Mouse (Mus musculus): Measurements from ENCODE around the gene Klhl22. TPM values are rescaled to one million over a fixed set of nuclear protein-coding genes. Genes with fewer than 3 reads are reported as not detected.

Gene Klhl22
- total and polyA plus RNA-seq, 3 experiments, result not detected

- Histone ChIP-seq H3K27me3 (replicated peaks) (peaks cover 14% of the 10 kb centered on the region), H3K9ac (ENCODE audit: insufficient read depth, low read depth) (no peak overlapping the region), H3K4me3 (replicated peaks in 1 of 3; ENCODE audit: low read depth in 2 of 3, low read length in 2 of 3, poor library complexity in 1 of 3) (no peak overlapping the region), H3K36me3 (replicated peaks in 1 of 2; ENCODE audit: control insufficient read depth in 1 of 2, insufficient read depth in 1 of 2, low read length in 1 of 2) (no peaks in the 10 kb centered on the region), H3K4me2 (ENCODE audit: insufficient read depth, low read depth, poor library complexity, severe bottlenecking) (no peak overlapping the region), H3K4me1 (ENCODE audit: control insufficient read depth in 1 of 2, insufficient read depth in 2 of 2) (no peaks in the 10 kb centered on the region), H3K27ac (ENCODE audit: insufficient read depth, low read depth) (no peak overlapping the region), H3K9me3 (replicated peaks; ENCODE audit: low read length) (peaks cover 13% of the 10 kb centered on the region), H3K79me2 (replicated peaks; ENCODE audit: control insufficient read depth, extremely low read depth, insufficient read depth, poor library complexity, severe bottlenecking) (no peaks in the 10 kb centered on the region)
- in situ Hi-C loops (cut with MboI; ENCODE audit: low pct_ligation_motif_present, low pct_unique_long_range_greater_than_20kb, low sequenced_read_pairs) (no loop called here), dilution Hi-C loops (cut with MboI; ENCODE audit: extremely low pct_ligation_motif_present, extremely low pct_unique_long_range_greater_than_20kb, low sequenced_read_pairs) (no loop called here)
- no peak for TF ChIP-seq GABPA (IDR thresholded peaks at IDR 0.05; ENCODE audit: insufficient replicate concordance, low read depth, low read length)
- no peak for TF ChIP-seq POLR2AphosphoS2 (IDR thresholded peaks at IDR 0.05; ENCODE audit: low read depth, low read length)
- no peak for TF ChIP-seq PAX5 (IDR thresholded peaks at IDR 0.05; ENCODE audit: low read length)
- TF ChIP-seq HCFC1 (IDR thresholded peaks at IDR 0.05; ENCODE audit: low read depth, low read length), result no peak
- TF ChIP-seq MAX (IDR thresholded peaks at IDR 0.05; ENCODE audit: low read length), result no peak
- no peak for TF ChIP-seq BHLHE40 (IDR thresholded peaks at IDR 0.05; ENCODE audit: low read depth, low read length)
- TF ChIP-seq KAT2A (IDR thresholded peaks at IDR 0.05; ENCODE audit: insufficient replicate concordance, low read length), result no peak
- no peak for TF ChIP-seq UBTF (IDR thresholded peaks at IDR 0.05; ENCODE audit: low read depth, low read length)
- no peak for TF ChIP-seq NELFE (IDR thresholded peaks at IDR 0.05; ENCODE audit: low read depth, low read length)
- no peak for TF ChIP-seq EP300 (IDR thresholded peaks at IDR 0.05; ENCODE audit: low read length)
- TF ChIP-seq POLR2A (IDR thresholded peaks at IDR 0.05; ENCODE audit: low read depth, low read length), result no peak
- TF ChIP-seq MXI1 (IDR thresholded peaks at IDR 0.05; ENCODE audit: low read depth, low read length), result no peak
- TF ChIP-seq MYC (IDR thresholded peaks at IDR 0.05; ENCODE audit: low read depth, low read length), result no peak
- no peak for TF ChIP-seq MAFK (IDR thresholded peaks at IDR 0.05; ENCODE audit: insufficient replicate concordance, low read length)
- TF ChIP-seq RCOR1 (conservative IDR thresholded peaks at IDR 0.05; ENCODE audit: low read depth, low read length), result no peak
- no peak for TF ChIP-seq ZNF384 (IDR thresholded peaks at IDR 0.05; ENCODE audit: low read depth, low read length)
- DNase-seq (ENCODE audit: extremely low read depth), result no peak
These were observed 1.7 kb upstream of the Klhl22 start for GRCm38 (mm10) chr16:17757756-17758155.

GRCm38 (mm10) chr16:17758902-17759301, 516 bp upstream of the Klhl22 start:
- TF ChIP-seq USF2 (conservative IDR thresholded peaks at IDR 0.05; ENCODE audit: low read depth, low read length) (no peak), POLR2AphosphoS2 (IDR thresholded peaks at IDR 0.05; ENCODE audit: low read depth, low read length) (no peak), MAFK (IDR thresholded peaks at IDR 0.05; ENCODE audit: insufficient replicate concordance, low read length) (no peak), ZMIZ1 (IDR thresholded peaks at IDR 0.05; ENCODE audit: low read depth, low read length) (no peak), SIN3A (IDR thresholded peaks at IDR 0.05; ENCODE audit: low read length) (no peak), CHD1 (IDR thresholded peaks at IDR 0.05; ENCODE audit: low read depth, low read length) (no peak), GABPA (IDR thresholded peaks at IDR 0.05; ENCODE audit: insufficient replicate concordance, low read depth, low read length) (no peak), ZNF384 (IDR thresholded peaks at IDR 0.05; ENCODE audit: low read depth, low read length) (no peak), CTCF (conservative IDR thresholded peaks at IDR 0.05 in 1 of 2, IDR thresholded peaks at IDR 0.05 in 1 of 2; ENCODE audit: low read depth in 2 of 2, low read length in 2 of 2) (no peak), IRF4 (IDR thresholded peaks at IDR 0.05; ENCODE audit: low read depth, low read length) (no peak)
- Histone ChIP-seq H3K4me3 (replicated peaks in 1 of 3; ENCODE audit: low read depth in 2 of 3, low read length in 2 of 3, poor library complexity in 1 of 3) (no peak overlapping the region), H3K79me2 (replicated peaks; ENCODE audit: control insufficient read depth, extremely low read depth, insufficient read depth, poor library complexity, severe bottlenecking) (no peaks in the 10 kb centered on the region), H3K27ac (ENCODE audit: insufficient read depth, low read depth) (no peak overlapping the region), H3K27me3 (replicated peaks) (peaks cover 10% of the 10 kb centered on the region), H3K9me3 (replicated peaks; ENCODE audit: low read length) (peaks cover 13% of the 10 kb centered on the region), H3K9ac (ENCODE audit: insufficient read depth, low read depth) (no peak overlapping the region), H3K36me3 (replicated peaks in 1 of 2; ENCODE audit: control insufficient read depth in 1 of 2, insufficient read depth in 1 of 2, low read length in 1 of 2) (no peaks in the 10 kb centered on the region), H3K4me1 (ENCODE audit: control insufficient read depth in 1 of 2, insufficient read depth in 2 of 2) (no peaks in the 10 kb centered on the region), H3K4me2 (ENCODE audit: insufficient read depth, low read depth, poor library complexity, severe bottlenecking) (no peak overlapping the region)
- in situ Hi-C loops (cut with MboI; ENCODE audit: low pct_ligation_motif_present, low pct_unique_long_range_greater_than_20kb, low sequenced_read_pairs), result no loop called here
- DNase-seq (ENCODE audit: extremely low read depth), result no peak
- dilution Hi-C loops (cut with MboI; ENCODE audit: extremely low pct_ligation_motif_present, extremely low pct_unique_long_range_greater_than_20kb, low sequenced_read_pairs), result no loop called here

All from CH12.LX (cell line).